Mouse (Mus musculus) left cerebral cortex, adult 8-10 months (tissue): ENCODE measurements around the gene Zfr2. TPM values are rescaled to one million over a fixed set of nuclear protein-coding genes. Genes with fewer than 3 reads are reported as not detected.

ENCODE experiments used
- DNase-seq, 2 experiments: peaks; one replicate each; pipeline ENCODE4 v3.0.0; 2022; ENCODE audit warnings: low spot score in 2 of 2
- total RNA-seq, 4 experiments: library from RNA; stranded (reverse); gene quantifications; 2 replicates each; pipeline ENCODE4 v1.2.4; 2022

The Zfr2 gene
- total RNA-seq, 4 experiments from 2014 or later, result 58.4 to 65.1 (median 60.8) TPM

- DNase-seq, result no peak
These were observed 12.2 kb downstream of the Zfr2 start for GRCm38 (mm10) chr10:81245166-81245565.

GRCm38 (mm10) chr10:81247804-81248203 is 14.8 kb downstream of the Zfr2 start:
- DNase-seq, result no peak

GRCm38 (mm10) chr10:81249442-81249841 is 16.5 kb downstream of the Zfr2 start:
- DNase-seq, result no peak

- DNase-seq, result peak; percentile 82 to 91
These were observed 19.8 kb downstream of the Zfr2 start, which contains the start of gene Matk for GRCm38 (mm10) chr10:81252424-81253419. Gene Matk (plus strand): TSS chr10:81252935.

GRCm38 (mm10) chr10:81254886-81255285 is 21.9 kb downstream of the Zfr2 start:
- no peak for DNase-seq

- peak in 1 of 2 experiments; percentile 53 for DNase-seq
These were observed 24.4 kb downstream of the Zfr2 start for GRCm38 (mm10) chr10:81257158-81258039.

GRCm38 (mm10) chr10:81259225-81259884 is 26.4 kb downstream of the Zfr2 start:
- no peak for DNase-seq

GRCm38 (mm10) chr10:81261025-81261424 is 28.1 kb downstream of the Zfr2 start:
- DNase-seq, result no peak

GRCm38 (mm10) chr10:81265540-81265939 is 32.6 kb downstream of the Zfr2 start:
- no peak for DNase-seq

GRCm38 (mm10) chr10:81266211-81267105 is 33.5 kb downstream of the Zfr2 start, which contains the start of the genes Mrpl54 and Apba3:
Gene Mrpl54 (minus strand): TSS chr10:81266934.
Gene Apba3 (plus strand): TSS chr10:81266960.
- peak; percentile 93 to 96 for DNase-seq

- peak in 1 of 2 experiments; percentile 85 for DNase-seq
These were observed 35.1 kb downstream of the Zfr2 start for GRCm38 (mm10) chr10:81268056-81268455.

GRCm38 (mm10) chr10:81268643-81269412 is 35.9 kb downstream of the Zfr2 start:
- DNase-seq, result no peak

GRCm38 (mm10) chr10:81272356-81272755 is 39.4 kb downstream of the Zfr2 start:
- no peak for DNase-seq

GRCm38 (mm10) chr10:81273842-81274241 is 40.9 kb downstream of the Zfr2 start:
- DNase-seq, result no peak

GRCm38 (mm10) chr10:81277676-81278075 is 44.7 kb downstream of the Zfr2 start:
- no peak for DNase-seq

GRCm38 (mm10) chr10:81279496-81279895 is 46.5 kb downstream of the Zfr2 start:
- DNase-seq, result no peak

GRCm38 (mm10) chr10:81284189-81284588 is 51.2 kb downstream of the Zfr2 start:
- DNase-seq, result no peak

- DNase-seq, result no peak
These were observed 51.8 kb downstream of the Zfr2 start for GRCm38 (mm10) chr10:81284719-81285118.
